Mouse (Mus musculus) liver, embryonic 13.5 days (tissue): ENCODE results near the gene Epha7. TPM values are rescaled to one million over a fixed set of nuclear protein-coding genes. Genes with fewer than 3 reads are reported as not detected.

Experiments used
- ATAC-seq: fragments of 200-750 bp; cut with Nextera tagmentation; 2 replicates; pipeline ENCODE4 v1.8.0; 2017; ENCODE audit warnings: low read depth, mild to moderate bottlenecking, moderate number of reproducible peaks, moderate library complexity
- DNase-seq: peaks from one replicate; pipeline ENCODE4 v3.0.0; 2022
- H3K27ac ChIP-seq: fragments of 300-500 bp; sonication (generic); 2 replicates; pipeline ENCODE4 v1.5.1; 2015; ENCODE audit warnings: moderate library complexity, mild to moderate bottlenecking, inconsistent platforms
- H3K27me3 ChIP-seq: fragments of 300-500 bp; sonication (generic); 2 replicates; pipeline ENCODE4 v1.6.1; 2015; ENCODE audit warnings: mild to moderate bottlenecking, inconsistent platforms
- H3K36me3 ChIP-seq: fragments of 300-500 bp; sonication (generic); 2 replicates; pipeline ENCODE4 v1.6.1; 2015; ENCODE audit warnings: mild to moderate bottlenecking, inconsistent platforms
- H3K4me1 ChIP-seq: fragments of 300-500 bp; sonication (generic); replicated peaks from 2 replicates; pipeline ENCODE4 v1.6.1; 2015; ENCODE audit warnings: inconsistent platforms
- H3K4me2 ChIP-seq: fragments of 300-500 bp; sonication (generic); 2 replicates; pipeline ENCODE4 v1.6.1; 2015; ENCODE audit warnings: inconsistent platforms, mild to moderate bottlenecking, moderate library complexity
- H3K4me3 ChIP-seq: fragments of 300-500 bp; sonication (generic); replicated peaks from 2 replicates; pipeline ENCODE4 v1.5.1; 2015; ENCODE audit warnings: mild to moderate bottlenecking, inconsistent platforms
- H3K9ac ChIP-seq: fragments of 300-500 bp; sonication (generic); 2 replicates; pipeline ENCODE4 v1.6.1; 2015; ENCODE audit warnings: mild to moderate bottlenecking, inconsistent platforms
- H3K9me3 ChIP-seq: fragments of 300-500 bp; sonication (generic); replicated peaks from 2 replicates; pipeline ENCODE4 v1.6.1; 2016; ENCODE audit warnings: inconsistent platforms
- WGBS: fragments of 180-500 bp; shearing (Covaris S2); methylation state at CpG from one replicate; pipeline ENCODE4 v1.1.7; 2015; ENCODE audit not compliant: insufficient replicate concordance; 5-methylcytosine and 5-hydroxymethylcytosine counted together
- polyA plus RNA-seq: library from polyadenylated mRNA; unstranded; fragments of >200 nt; fragmentation: Nextera tagmentation; extraction: Ambion mirVana; gene quantifications from 2 replicates; pipeline ENCODE4 v1.2.1, GENCODE M21; 2015

Gene Epha7
- polyA plus RNA-seq, 1 experiment from 2014 or later = 2.2 TPM

GRCm38 (mm10) chr4:28902004-28902704, 89.2 kb downstream of the Epha7 start:
- WGBS = 70% methylated on average over 4 of the region's 4 CpGs
- Histone ChIP-seq H3K27me3 (no peaks in the 10 kb centered on the region), H3K9ac (no peak overlapping the region), H3K36me3 (no peaks in the 10 kb centered on the region), H3K4me1 (no peaks in the 10 kb centered on the region), H3K9me3 (no peaks in the 10 kb centered on the region), H3K4me3 (no peak overlapping the region), H3K27ac (no peak overlapping the region), H3K4me2 (no peak overlapping the region)
- ATAC-seq = no peak
- DNase-seq = no peak

- no peaks in the 10 kb centered on the region for H3K36me3 ChIP-seq
- H3K4me3 ChIP-seq = no peak overlapping the region
- no peaks in the 10 kb centered on the region for H3K4me1 ChIP-seq
- H3K27me3 ChIP-seq = no peaks in the 10 kb centered on the region
- no peak overlapping the region for H3K4me2 ChIP-seq
- ATAC-seq (no peak), DNase-seq (no peak)
- H3K9me3 ChIP-seq = no peaks in the 10 kb centered on the region
- no peak overlapping the region for H3K9ac ChIP-seq
- 65% methylated on average over 2 of the region's 2 CpGs for WGBS
- H3K27ac ChIP-seq = no peak overlapping the region
Observed at GRCm38 (mm10) chr4:28906985-28907384, 94.1 kb downstream of the Epha7 start.

- no peaks in the 10 kb centered on the region for H3K36me3 ChIP-seq
- no peak overlapping the region for H3K27ac ChIP-seq
- H3K9ac ChIP-seq = no peak overlapping the region
- DNase-seq = no peak
- H3K9me3 ChIP-seq = no peaks in the 10 kb centered on the region
- H3K4me2 ChIP-seq = no peak overlapping the region
- H3K4me3 ChIP-seq = no peak overlapping the region
- WGBS = 64% methylated on average over 4 of the region's 4 CpGs
- no peak for ATAC-seq
- H3K27me3 ChIP-seq = no peaks in the 10 kb centered on the region
- no peaks in the 10 kb centered on the region for H3K4me1 ChIP-seq
Observed at GRCm38 (mm10) chr4:28910127-28910526, 97.2 kb downstream of the Epha7 start.

- ATAC-seq (no peak), DNase-seq (no peak)
- H3K9ac ChIP-seq = no peak overlapping the region
- WGBS = 31% methylated on average over 2 of the region's 2 CpGs
- no peak overlapping the region for H3K27ac ChIP-seq
- H3K36me3 ChIP-seq = no peaks in the 10 kb centered on the region
- H3K4me2 ChIP-seq = no peak overlapping the region
- H3K9me3 ChIP-seq = no peaks in the 10 kb centered on the region
- H3K27me3 ChIP-seq = no peaks in the 10 kb centered on the region
- H3K4me1 ChIP-seq = no peaks in the 10 kb centered on the region
- H3K4me3 ChIP-seq = no peak overlapping the region
Observed at GRCm38 (mm10) chr4:28912028-28912427, 99.1 kb downstream of the Epha7 start.

GRCm38 (mm10) chr4:28913613-28914012, 100.7 kb downstream of the Epha7 start:
- H3K9ac ChIP-seq = no peak overlapping the region
- no peaks in the 10 kb centered on the region for H3K36me3 ChIP-seq
- no peaks in the 10 kb centered on the region for H3K27me3 ChIP-seq
- H3K4me1 ChIP-seq = no peaks in the 10 kb centered on the region
- H3K4me3 ChIP-seq = no peak overlapping the region
- H3K27ac ChIP-seq = no peak overlapping the region
- WGBS = 61% methylated on average over 2 of the region's 2 CpGs
- DNase-seq (no peak), ATAC-seq (no peak)
- no peaks in the 10 kb centered on the region for H3K9me3 ChIP-seq
- no peak overlapping the region for H3K4me2 ChIP-seq

- Histone ChIP-seq H3K9ac (no peak overlapping the region), H3K4me2 (no peak overlapping the region), H3K27me3 (no peaks in the 10 kb centered on the region), H3K36me3 (no peaks in the 10 kb centered on the region), H3K9me3 (no peaks in the 10 kb centered on the region), H3K27ac (no peak overlapping the region), H3K4me1 (no peaks in the 10 kb centered on the region), H3K4me3 (no peak overlapping the region)
- ATAC-seq (no peak), DNase-seq (no peak)
- 67% methylated on average over 6 of the region's 6 CpGs for WGBS
Observed at GRCm38 (mm10) chr4:28920645-28921044, 107.7 kb downstream of the Epha7 start.

- no peaks in the 10 kb centered on the region for H3K36me3 ChIP-seq
- WGBS = 60% methylated on average over 4 of the region's 4 CpGs
- H3K9ac ChIP-seq = no peak overlapping the region
- H3K27ac ChIP-seq = no peak overlapping the region
- ATAC-seq (no peak), DNase-seq (no peak)
- H3K9me3 ChIP-seq = no peaks in the 10 kb centered on the region
- H3K27me3 ChIP-seq = no peaks in the 10 kb centered on the region
- H3K4me3 ChIP-seq = no peak overlapping the region
- no peak overlapping the region for H3K4me2 ChIP-seq
- no peaks in the 10 kb centered on the region for H3K4me1 ChIP-seq
Observed at GRCm38 (mm10) chr4:28926072-28926471, 113.1 kb downstream of the Epha7 start.

- 55% methylated on average over 4 of the region's 4 CpGs for WGBS
Observed at GRCm38 (mm10) chr4:28933431-28933830, 120.5 kb downstream of the Epha7 start.

GRCm38 (mm10) chr4:28934802-28935201, 121.9 kb downstream of the Epha7 start:
- H3K36me3 ChIP-seq = no peaks in the 10 kb centered on the region
- H3K27ac ChIP-seq = no peak overlapping the region
- 75% methylated on average over 10 of the region's 10 CpGs for WGBS
- H3K4me2 ChIP-seq = no peak overlapping the region
- no peaks in the 10 kb centered on the region for H3K9me3 ChIP-seq
- no peak for DNase-seq
- no peak for ATAC-seq
- H3K4me1 ChIP-seq = no peaks in the 10 kb centered on the region
- no peak overlapping the region for H3K9ac ChIP-seq
- H3K27me3 ChIP-seq = no peaks in the 10 kb centered on the region
- no peak overlapping the region for H3K4me3 ChIP-seq

More at GRCm38 (mm10) chr4:28933431-28933830, 120.5 kb downstream of the Epha7 start:
- Histone ChIP-seq H3K4me2 (no peak overlapping the region), H3K9ac (no peak overlapping the region), H3K27me3 (no peaks in the 10 kb centered on the region), H3K4me3 (no peak overlapping the region), H3K9me3 (no peaks in the 10 kb centered on the region), H3K4me1 (no peaks in the 10 kb centered on the region), H3K27ac (no peak overlapping the region), H3K36me3 (no peaks in the 10 kb centered on the region)
- DNase-seq (no peak), ATAC-seq (no peak)

- Histone ChIP-seq H3K4me3 (no peak overlapping the region), H3K4me2 (no peak overlapping the region), H3K9me3 (no peaks in the 10 kb centered on the region), H3K4me1 (no peaks in the 10 kb centered on the region), H3K36me3 (no peaks in the 10 kb centered on the region), H3K27me3 (no peaks in the 10 kb centered on the region), H3K9ac (no peak overlapping the region), H3K27ac (no peak overlapping the region)
- 78% methylated on average over 11 of the region's 11 CpGs for WGBS
- no peak for ATAC-seq
- DNase-seq = no peak
Observed at GRCm38 (mm10) chr4:28935567-28935966, 122.6 kb downstream of the Epha7 start.

GRCm38 (mm10) chr4:28940710-28941109, 127.8 kb downstream of the Epha7 start:
- H3K27ac ChIP-seq = no peak overlapping the region
- no peak overlapping the region for H3K4me2 ChIP-seq
- no peaks in the 10 kb centered on the region for H3K9me3 ChIP-seq
- H3K4me3 ChIP-seq = no peak overlapping the region
- ATAC-seq (no peak), DNase-seq (no peak)
- H3K36me3 ChIP-seq = no peaks in the 10 kb centered on the region
- H3K9ac ChIP-seq = no peak overlapping the region
- no peaks in the 10 kb centered on the region for H3K27me3 ChIP-seq
- 73% methylated on average over 2 of the region's 2 CpGs for WGBS
- no peaks in the 10 kb centered on the region for H3K4me1 ChIP-seq

- WGBS = 32% methylated on average over 6 of the region's 6 CpGs
- Histone ChIP-seq H3K9me3 (no peaks in the 10 kb centered on the region), H3K4me3 (no peak overlapping the region), H3K27ac (no peak overlapping the region), H3K4me1 (no peaks in the 10 kb centered on the region), H3K27me3 (no peaks in the 10 kb centered on the region), H3K36me3 (no peaks in the 10 kb centered on the region), H3K4me2 (no peak overlapping the region), H3K9ac (no peak overlapping the region)
- ATAC-seq = no peak
- no peak for DNase-seq
Observed at GRCm38 (mm10) chr4:28944237-28944636, 131.3 kb downstream of the Epha7 start.
